Mouse (Mus musculus): ENCODE measurements around the gene Trim25. TPM values are rescaled to one million over a fixed set of nuclear protein-coding genes. Genes with fewer than 3 reads are reported as not detected.

Trim25 gene
- total RNA-seq (2014; rRNA removed; ENCODE audit: low replicate concordance) (7.8 and 10.5 TPM in 2 replicates), polyA plus RNA-seq (2015; fragmentation: Nextera tagmentation; extraction: Ambion mirVana) (14.5 and 16.1 TPM in 2 replicates)

DNA sequence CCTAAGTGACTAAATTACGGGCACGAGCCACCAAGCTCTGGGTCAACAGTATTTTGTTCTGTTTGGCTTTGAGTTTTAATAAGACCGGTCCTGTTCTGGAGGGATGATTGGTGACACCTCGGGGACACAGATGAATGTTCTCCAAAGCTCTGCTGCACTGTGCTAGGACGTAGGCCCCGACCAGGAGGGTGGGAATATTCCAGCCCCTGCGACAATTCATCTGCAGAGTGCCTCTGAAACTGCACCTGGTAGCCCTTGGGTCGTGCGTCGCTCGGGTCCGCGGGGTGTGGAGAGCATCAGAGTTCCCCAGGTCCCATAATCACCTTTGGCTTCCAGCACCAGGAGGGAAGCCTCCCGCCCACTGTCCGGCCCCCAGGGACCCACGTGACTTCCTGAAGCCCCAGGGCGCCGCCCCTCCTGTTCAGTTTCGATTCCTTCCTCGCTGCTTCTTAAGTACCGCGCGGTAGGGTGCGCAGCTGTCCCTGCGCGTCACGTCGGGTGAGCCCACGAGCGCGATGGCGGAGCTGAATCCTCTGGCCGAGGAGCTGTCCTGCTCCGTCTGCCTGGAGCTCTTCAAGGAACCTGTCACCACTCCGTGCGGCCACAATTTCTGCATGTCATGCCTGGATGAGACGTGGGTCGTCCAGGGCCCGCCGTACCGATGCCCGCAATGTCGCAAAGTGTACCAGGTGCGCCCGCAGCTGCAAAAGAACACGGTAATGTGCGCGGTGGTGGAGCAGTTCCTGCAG is at the start of gene Trim25:
TSS of gene Trim25 (plus strand) at position 403 of the 749 bp plus-strand sequence.
- Histone ChIP-seq H3K9ac (replicated peaks; ENCODE audit: low read depth, low read length) (peak within 1 kb of the TSS; percentile 91), H3K4me2 (ENCODE audit: low read depth, low read length) (peak within 1 kb of the TSS; percentile 78), H3K4me3 (ENCODE audit: low read depth, low read length) (peak within 1 kb of the TSS; percentile 88), H3K9me3 (replicated peaks; ENCODE audit: control insufficient read depth, low read length) (no peaks in the 10 kb centered on the region), H3K4me1 (ENCODE audit: control insufficient read depth, insufficient read depth) (peaks cover 40% of the 10 kb centered on the region), H3K36me3 (replicated peaks; ENCODE audit: control insufficient read depth, insufficient read depth, low read length) (no peaks in the 10 kb centered on the region), H3K27me3 (ENCODE audit: control insufficient read depth, insufficient read depth, low read length) (no peaks in the 10 kb centered on the region), H3K27ac (ENCODE audit: low read depth) (peak within 1 kb of the TSS; percentile 86)
- TF ChIP-seq CTCF (IDR thresholded peaks at IDR 0.05; ENCODE audit: low read depth) = no peak; the same call in 1 of the 2 replicates
- peak; percentile 72; the same call in 1 of the 2 replicates for TF ChIP-seq EP300 (IDR thresholded peaks at IDR 0.05; ENCODE audit: low read depth)
- ATAC-seq (ENCODE audit: insufficient read depth, low read depth) (peak; percentile 95), DNase-seq (ENCODE audit: low spot score) (peak; percentile 97)
- WGBS = 2% methylated on average over 48 of the region's 48 CpGs

- Histone ChIP-seq H3K27ac (ENCODE audit: low read depth) (no peak overlapping the region), H3K27me3 (ENCODE audit: control insufficient read depth, insufficient read depth, low read length) (no peaks in the 10 kb centered on the region), H3K4me2 (ENCODE audit: low read depth, low read length) (no peak overlapping the region), H3K9me3 (replicated peaks; ENCODE audit: control insufficient read depth, low read length) (no peaks in the 10 kb centered on the region), H3K9ac (replicated peaks; ENCODE audit: low read depth, low read length) (no peak overlapping the region; the same call in 1 of the 2 replicates), H3K4me3 (ENCODE audit: low read depth, low read length) (no peak overlapping the region), H3K36me3 (replicated peaks; ENCODE audit: control insufficient read depth, insufficient read depth, low read length) (peaks cover 13% of the 10 kb centered on the region; the same call in 1 of the 2 replicates), H3K4me1 (ENCODE audit: control insufficient read depth, insufficient read depth) (0 out of 2 replicates have a peak, but pooled peaks cover 7% of the 10 kb centered on the region)
- no peak for ATAC-seq (ENCODE audit: insufficient read depth, low read depth)
- no peak for DNase-seq (ENCODE audit: low spot score)
- 84% methylated on average over 8 of the region's 8 CpGs for WGBS
- TF ChIP-seq EP300 (IDR thresholded peaks at IDR 0.05; ENCODE audit: low read depth) = no peak
Observed at GRCm38 (mm10) chr11:88949802-88950639, 49.2 kb upstream of the Trim25 start.

GRCm38 (mm10) chr11:88950640-88951250 is 48.4 kb upstream of the Trim25 start:
- no peak overlapping the region; the same call in 1 of the 2 replicates for H3K9ac ChIP-seq (replicated peaks; ENCODE audit: low read depth, low read length)
- 84% methylated on average over 13 of the region's 13 CpGs for WGBS
- H3K27ac ChIP-seq (ENCODE audit: low read depth) = no peak overlapping the region
- ATAC-seq (ENCODE audit: insufficient read depth, low read depth) (no peak), DNase-seq (ENCODE audit: low spot score) (no peak)
- H3K36me3 ChIP-seq (replicated peaks; ENCODE audit: control insufficient read depth, insufficient read depth, low read length) = peaks cover 10% of the 10 kb centered on the region; the same call in 1 of the 2 replicates
- H3K9me3 ChIP-seq (replicated peaks; ENCODE audit: control insufficient read depth, low read length) = no peaks in the 10 kb centered on the region
- no peak for TF ChIP-seq CTCF (IDR thresholded peaks at IDR 0.05; ENCODE audit: low read depth)
- no peak for TF ChIP-seq EP300 (IDR thresholded peaks at IDR 0.05; ENCODE audit: low read depth)
- no peak overlapping the region for H3K4me3 ChIP-seq (ENCODE audit: low read depth, low read length)
- H3K4me1 ChIP-seq (ENCODE audit: control insufficient read depth, insufficient read depth) = 0 out of 2 replicates have a peak, but pooled peaks cover 10% of the 10 kb centered on the region
- H3K4me2 ChIP-seq (ENCODE audit: low read depth, low read length) = no peak overlapping the region
- H3K27me3 ChIP-seq (ENCODE audit: control insufficient read depth, insufficient read depth, low read length) = no peaks in the 10 kb centered on the region

GRCm38 (mm10) chr11:88951576-88951975 is 47.6 kb upstream of the Trim25 start:
- Histone ChIP-seq H3K4me3 (ENCODE audit: low read depth, low read length) (no peak overlapping the region), H3K4me2 (ENCODE audit: low read depth, low read length) (no peak overlapping the region), H3K27ac (ENCODE audit: low read depth) (no peak overlapping the region), H3K4me1 (ENCODE audit: control insufficient read depth, insufficient read depth) (0 out of 2 replicates have a peak, but pooled peaks cover 11% of the 10 kb centered on the region), H3K27me3 (ENCODE audit: control insufficient read depth, insufficient read depth, low read length) (no peaks in the 10 kb centered on the region), H3K9ac (replicated peaks; ENCODE audit: low read depth, low read length) (no peak overlapping the region), H3K36me3 (replicated peaks; ENCODE audit: control insufficient read depth, insufficient read depth, low read length) (0 out of 2 replicates have a peak, but pooled peaks cover 10% of the 10 kb centered on the region), H3K9me3 (replicated peaks; ENCODE audit: control insufficient read depth, low read length) (no peaks in the 10 kb centered on the region)
- TF ChIP-seq CTCF (IDR thresholded peaks at IDR 0.05; ENCODE audit: low read depth) (no peak), EP300 (IDR thresholded peaks at IDR 0.05; ENCODE audit: low read depth) (no peak)
- ATAC-seq (ENCODE audit: insufficient read depth, low read depth) = no peak
- DNase-seq (ENCODE audit: low spot score) = no peak
- 100% methylated on average over 2 of the region's 2 CpGs for WGBS

DNA sequence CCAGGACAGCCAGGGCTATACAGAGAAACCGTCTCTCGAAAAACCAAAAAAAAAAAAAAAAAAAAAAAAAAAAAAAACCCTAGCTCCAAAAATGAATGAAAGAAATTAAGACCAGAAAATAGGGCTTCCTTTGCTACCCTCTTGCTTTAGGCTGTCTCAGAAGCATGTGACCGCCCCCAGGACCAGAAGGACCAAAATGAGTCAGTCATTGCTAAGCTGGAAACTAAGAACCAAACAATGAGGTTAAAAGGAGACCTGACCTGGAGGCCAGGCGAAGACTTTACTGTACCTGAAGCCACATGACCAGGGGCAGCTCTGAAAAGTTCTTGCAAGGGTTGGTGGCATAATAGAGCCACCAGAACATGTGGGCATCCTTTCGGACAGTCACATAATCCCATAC is 47.1 kb upstream of the Trim25 start:
- Histone ChIP-seq H3K4me1 (ENCODE audit: control insufficient read depth, insufficient read depth) (0 out of 2 replicates have a peak, but pooled peaks cover 11% of the 10 kb centered on the region), H3K9me3 (replicated peaks; ENCODE audit: control insufficient read depth, low read length) (no peaks in the 10 kb centered on the region), H3K4me2 (ENCODE audit: low read depth, low read length) (no peak overlapping the region), H3K27ac (ENCODE audit: low read depth) (no peak overlapping the region), H3K27me3 (ENCODE audit: control insufficient read depth, insufficient read depth, low read length) (no peaks in the 10 kb centered on the region), H3K4me3 (ENCODE audit: low read depth, low read length) (no peak overlapping the region), H3K36me3 (replicated peaks; ENCODE audit: control insufficient read depth, insufficient read depth, low read length) (0 out of 2 replicates have a peak, but pooled peaks cover 8% of the 10 kb centered on the region), H3K9ac (replicated peaks; ENCODE audit: low read depth, low read length) (no peak overlapping the region)
- 90% methylated on average over 5 of the region's 5 CpGs for WGBS
- TF ChIP-seq EP300 (IDR thresholded peaks at IDR 0.05; ENCODE audit: low read depth) (no peak), CTCF (IDR thresholded peaks at IDR 0.05; ENCODE audit: low read depth) (no peak)
- DNase-seq (ENCODE audit: low spot score) (no peak), ATAC-seq (ENCODE audit: insufficient read depth, low read depth) (no peak)

Data from heart, postnatal 0 days (tissue).